Mouse (Mus musculus): ENCODE measurements around the gene Coq2. TPM values are rescaled to one million over a fixed set of nuclear protein-coding genes. Genes with fewer than 3 reads are reported as not detected.

The Coq2 gene
- polyA plus RNA-seq, 1 experiment from 2014 or later: 59.8 TPM

GRCm38 (mm10) chr5:100635908-100636307 is 39.0 kb downstream of the Coq2 start:
- 87% methylated on average over 4 of the region's 4 CpGs for WGBS
- Histone ChIP-seq H3K36me3 (no peaks in the 10 kb centered on the region), H3K27ac (no peak overlapping the region), H3K27me3 (no peaks in the 10 kb centered on the region), H3K9ac (no peak overlapping the region), H3K4me2 (replicated peaks) (no peak overlapping the region), H3K4me3 (no peak overlapping the region), H3K4me1 (no peaks in the 10 kb centered on the region; the same call in 1 of the 2 replicates), H3K9me3 (no peaks in the 10 kb centered on the region)
- ATAC-seq (ENCODE audit: insufficient number of reproducible peaks, insufficient read depth, low FRiP score, low TSS enrichment): no peak

DNA sequence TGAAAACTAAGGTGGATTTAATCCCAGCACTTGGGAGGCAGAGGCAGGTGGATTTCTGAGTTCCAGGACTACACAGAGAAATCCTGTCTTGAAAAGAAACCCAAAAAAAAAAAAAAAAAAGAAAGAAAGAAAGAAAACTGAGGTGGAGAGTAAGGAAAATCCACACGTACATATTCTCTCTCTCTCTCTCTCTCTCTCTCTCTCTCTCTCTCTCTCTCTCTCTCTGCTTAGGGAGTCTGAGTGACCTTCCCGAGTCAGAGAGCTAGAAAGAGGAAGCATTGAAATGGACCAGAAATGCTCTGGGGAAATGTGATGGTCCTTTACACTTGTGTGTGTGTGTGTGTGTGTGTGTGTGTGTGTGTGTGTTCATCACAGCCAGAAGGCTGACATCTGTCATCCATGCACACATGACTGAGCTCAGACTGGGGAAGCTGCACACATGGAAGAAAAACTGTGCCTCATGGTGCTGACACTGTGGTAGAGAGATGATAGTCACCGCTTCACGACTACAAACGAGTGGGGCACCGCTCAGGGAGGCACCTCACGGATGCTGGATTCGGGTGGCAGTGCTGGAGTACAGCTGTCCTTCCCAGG is 40.0 kb downstream of the Coq2 start:
- Histone ChIP-seq H3K9ac (no peak overlapping the region), H3K36me3 (no peaks in the 10 kb centered on the region), H3K4me2 (replicated peaks) (no peak overlapping the region), H3K4me1 (no peaks in the 10 kb centered on the region; the same call in 1 of the 2 replicates), H3K9me3 (no peaks in the 10 kb centered on the region), H3K27me3 (no peaks in the 10 kb centered on the region), H3K27ac (no peak overlapping the region), H3K4me3 (no peak overlapping the region)
- no peak for ATAC-seq (ENCODE audit: insufficient number of reproducible peaks, insufficient read depth, low FRiP score, low TSS enrichment)
- 84% methylated on average over 8 of the region's 8 CpGs for WGBS

- no peaks in the 10 kb centered on the region for H3K9me3 ChIP-seq
- WGBS: 74% methylated on average over 8 of the region's 8 CpGs
Measured at GRCm38 (mm10) chr5:100632540-100633129, 42.3 kb downstream of the Coq2 start.

DNA sequence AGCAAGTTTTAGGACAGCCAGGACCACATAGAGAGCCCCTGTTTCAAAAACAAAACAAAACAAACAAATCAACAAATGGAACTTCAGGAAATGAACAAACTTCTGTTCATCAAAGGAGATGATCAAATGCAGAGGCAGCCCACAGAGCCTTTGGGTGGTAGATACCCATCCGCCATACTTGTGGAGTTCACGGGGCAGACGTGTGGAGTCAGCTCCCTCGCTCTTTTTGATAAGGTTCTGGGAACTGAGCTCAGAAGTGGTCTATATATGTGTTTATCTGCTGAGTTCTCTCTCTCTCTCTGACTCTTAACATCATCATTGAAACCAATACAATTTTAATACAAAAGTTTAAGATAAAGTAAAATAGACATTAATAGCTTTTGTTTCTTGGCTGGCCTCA is 46.1 kb downstream of the Coq2 start:
- Histone ChIP-seq H3K4me3 (no peak overlapping the region), H3K9me3 (no peaks in the 10 kb centered on the region), H3K27ac (no peak overlapping the region), H3K9ac (no peak overlapping the region), H3K27me3 (no peaks in the 10 kb centered on the region), H3K4me2 (replicated peaks) (no peak overlapping the region), H3K4me1 (no peaks in the 10 kb centered on the region), H3K36me3 (no peaks in the 10 kb centered on the region)
- no peak for ATAC-seq (ENCODE audit: insufficient number of reproducible peaks, insufficient read depth, low FRiP score, low TSS enrichment)
- WGBS: 85% methylated on average over 4 of the region's 4 CpGs

More at GRCm38 (mm10) chr5:100632540-100633129, 42.3 kb downstream of the Coq2 start:
- ATAC-seq (ENCODE audit: insufficient number of reproducible peaks, insufficient read depth, low FRiP score, low TSS enrichment): no peak
- Histone ChIP-seq H3K4me3 (no peak overlapping the region), H3K36me3 (no peaks in the 10 kb centered on the region), H3K9ac (no peak overlapping the region), H3K4me1 (no peaks in the 10 kb centered on the region; the same call in 1 of the 2 replicates), H3K4me2 (replicated peaks) (no peak overlapping the region), H3K27ac (no peak overlapping the region), H3K27me3 (no peaks in the 10 kb centered on the region)

DNA sequence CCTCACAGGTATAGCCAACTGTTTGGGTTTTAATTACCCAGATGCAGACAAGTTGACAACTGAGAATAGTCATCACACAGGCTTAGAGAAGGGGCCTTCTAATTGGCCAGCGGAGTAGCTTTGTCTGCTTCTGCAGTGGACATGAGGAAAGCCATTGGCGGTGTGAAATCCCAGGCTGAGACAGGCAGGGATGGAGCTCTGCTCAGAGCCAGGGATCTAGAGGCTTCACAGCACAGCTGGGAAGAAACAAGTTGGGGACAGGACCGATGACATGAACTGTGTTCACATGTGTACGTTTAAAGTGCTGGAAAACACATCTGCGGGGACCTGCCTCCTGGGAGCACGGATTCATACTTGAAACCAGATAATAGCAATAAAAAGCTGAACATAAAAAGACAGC is 48.4 kb downstream of the Coq2 start:
- no peak overlapping the region for H3K4me3 ChIP-seq
- H3K9me3 ChIP-seq: no peaks in the 10 kb centered on the region
- no peak overlapping the region for H3K4me2 ChIP-seq (replicated peaks)
- no peaks in the 10 kb centered on the region; the same call in 1 of the 2 replicates for H3K4me1 ChIP-seq
- no peaks in the 10 kb centered on the region for H3K27me3 ChIP-seq
- ATAC-seq (ENCODE audit: insufficient number of reproducible peaks, insufficient read depth, low FRiP score, low TSS enrichment): no peak
- WGBS: 67% methylated on average over 6 of the region's 6 CpGs
- no peak overlapping the region for H3K9ac ChIP-seq
- no peak overlapping the region for H3K27ac ChIP-seq
- no peaks in the 10 kb centered on the region for H3K36me3 ChIP-seq

GRCm38 (mm10) chr5:100624743-100625360 is 50.1 kb downstream of the Coq2 start:
- no peaks in the 10 kb centered on the region for H3K9me3 ChIP-seq
- ATAC-seq (ENCODE audit: insufficient number of reproducible peaks, insufficient read depth, low FRiP score, low TSS enrichment): no peak
- H3K9ac ChIP-seq: no peak overlapping the region
- no peaks in the 10 kb centered on the region; the same call in 1 of the 2 replicates for H3K4me1 ChIP-seq
- H3K27ac ChIP-seq: no peak overlapping the region
- H3K4me2 ChIP-seq (replicated peaks): no peak overlapping the region
- no peaks in the 10 kb centered on the region for H3K36me3 ChIP-seq
- H3K4me3 ChIP-seq: no peak overlapping the region
- WGBS: 76% methylated on average over 9 of the region's 9 CpGs
- H3K27me3 ChIP-seq: no peaks in the 10 kb centered on the region

GRCm38 (mm10) chr5:100622509-100623163 is 52.3 kb downstream of the Coq2 start:
- H3K27me3 ChIP-seq: no peaks in the 10 kb centered on the region
- H3K36me3 ChIP-seq: no peaks in the 10 kb centered on the region
- 88% methylated on average over 12 of the region's 12 CpGs for WGBS
- no peaks in the 10 kb centered on the region for H3K9me3 ChIP-seq
- no peak overlapping the region for H3K4me2 ChIP-seq (replicated peaks)
- no peaks in the 10 kb centered on the region; the same call in 1 of the 2 replicates for H3K4me1 ChIP-seq
- no peak overlapping the region for H3K9ac ChIP-seq
- ATAC-seq (ENCODE audit: insufficient number of reproducible peaks, insufficient read depth, low FRiP score, low TSS enrichment): no peak
- no peak overlapping the region for H3K4me3 ChIP-seq
- no peak overlapping the region for H3K27ac ChIP-seq

GRCm38 (mm10) chr5:100621876-100622508 is 52.9 kb downstream of the Coq2 start:
- no peaks in the 10 kb centered on the region for H3K9me3 ChIP-seq
- H3K9ac ChIP-seq: no peak overlapping the region
- H3K27ac ChIP-seq: no peak overlapping the region
- no peak overlapping the region for H3K4me3 ChIP-seq
- no peaks in the 10 kb centered on the region for H3K27me3 ChIP-seq
- 40% methylated on average over 6 of the region's 8 CpGs for WGBS
- no peak overlapping the region for H3K4me2 ChIP-seq (replicated peaks)
- H3K4me1 ChIP-seq: no peaks in the 10 kb centered on the region; the same call in 1 of the 2 replicates
- ATAC-seq (ENCODE audit: insufficient number of reproducible peaks, insufficient read depth, low FRiP score, low TSS enrichment): no peak
- H3K36me3 ChIP-seq: no peaks in the 10 kb centered on the region

GRCm38 (mm10) chr5:100620952-100621351 is 54.0 kb downstream of the Coq2 start:
- H3K27ac ChIP-seq: no peak overlapping the region
- no peak overlapping the region for H3K4me2 ChIP-seq (replicated peaks)
- no peaks in the 10 kb centered on the region; the same call in 1 of the 2 replicates for H3K4me1 ChIP-seq
- no peaks in the 10 kb centered on the region for H3K27me3 ChIP-seq
- H3K36me3 ChIP-seq: no peaks in the 10 kb centered on the region
- no peak for ATAC-seq (ENCODE audit: insufficient number of reproducible peaks, insufficient read depth, low FRiP score, low TSS enrichment)
- no peaks in the 10 kb centered on the region for H3K9me3 ChIP-seq
- 58% methylated on average over 9 of the region's 9 CpGs for WGBS
- H3K9ac ChIP-seq: no peak overlapping the region
- no peak overlapping the region for H3K4me3 ChIP-seq

DNA sequence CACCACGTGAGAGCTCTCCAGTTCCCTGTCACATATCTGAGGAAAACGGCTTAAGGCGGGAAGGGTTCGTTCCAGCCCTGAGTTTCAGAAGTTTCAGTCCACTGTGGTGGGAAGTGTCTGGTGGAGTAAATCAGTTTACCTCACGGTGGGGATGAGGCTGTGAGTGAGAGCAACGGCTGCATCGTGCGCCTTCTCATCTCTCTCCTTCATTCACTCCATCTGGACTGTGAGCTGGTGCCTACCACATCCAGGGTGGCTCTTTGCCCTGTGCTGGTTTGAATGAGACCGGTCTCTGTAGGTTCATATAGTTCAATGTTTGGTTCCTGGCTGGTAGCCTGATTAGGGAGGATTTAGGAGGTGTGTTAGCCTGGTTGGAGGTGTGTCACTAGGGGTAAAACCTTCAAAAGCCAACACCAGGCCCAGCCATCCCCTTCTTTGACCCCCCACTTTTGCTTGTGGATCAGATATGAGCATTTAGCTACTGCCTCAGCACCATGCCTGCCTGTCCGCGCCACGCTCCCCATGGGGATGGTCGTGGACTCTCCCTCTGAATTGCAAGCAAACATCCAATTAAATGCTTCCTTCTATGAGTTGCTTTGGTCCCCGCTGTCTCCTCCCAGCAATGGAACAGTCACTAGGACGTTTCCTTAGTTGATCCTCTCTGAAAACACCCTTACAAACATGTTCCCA is 55.2 kb downstream of the Coq2 start:
- ATAC-seq (ENCODE audit: insufficient number of reproducible peaks, insufficient read depth, low FRiP score, low TSS enrichment): no peak
- no peaks in the 10 kb centered on the region; the same call in 1 of the 2 replicates for H3K4me1 ChIP-seq
- 87% methylated on average over 15 of the region's 15 CpGs for WGBS

More for the DNA sequence above, 55.2 kb downstream of the Coq2 start:
- Histone ChIP-seq H3K27ac (no peak overlapping the region), H3K9me3 (no peaks in the 10 kb centered on the region), H3K36me3 (no peaks in the 10 kb centered on the region), H3K4me2 (replicated peaks) (no peak overlapping the region), H3K4me3 (no peak overlapping the region), H3K9ac (no peak overlapping the region), H3K27me3 (no peaks in the 10 kb centered on the region)

Data from embryonic facial prominence, embryonic 12.5 days (tissue).